Mouse (Mus musculus) right cerebral cortex, postnatal 14 days (tissue): ENCODE measurements around the gene Pdzd7.

Experiments
- DNase-seq: peaks from one replicate; pipeline ENCODE4 v3.0.0; 2022

The Pdzd7 gene

DNA sequence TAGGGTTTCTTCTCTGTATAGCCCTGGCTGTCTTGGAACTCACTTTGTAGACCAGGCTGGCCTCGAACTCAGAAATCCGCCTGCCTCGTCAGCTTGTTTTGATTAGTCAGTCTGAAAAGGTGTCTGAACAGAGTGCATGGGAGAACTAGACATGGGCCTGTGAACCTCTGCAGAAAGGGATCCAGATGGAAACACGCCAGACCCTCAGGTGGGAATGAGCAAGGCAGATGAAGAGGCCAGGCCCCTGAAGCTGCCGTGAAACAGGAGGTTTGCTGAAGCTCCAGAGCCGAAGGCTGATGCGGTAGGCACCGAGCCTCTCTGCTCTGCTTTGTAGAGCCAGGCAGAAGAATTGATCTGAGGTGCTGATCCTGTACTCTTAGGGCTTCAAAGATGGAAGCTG, 33.3 kb downstream of the Pdzd7 start:
- DNase-seq = no peak

- DNase-seq = no peak
These were observed 34.9 kb downstream of the Pdzd7 start for GRCm38 (mm10) chr19:45010646-45011045.

DNA sequence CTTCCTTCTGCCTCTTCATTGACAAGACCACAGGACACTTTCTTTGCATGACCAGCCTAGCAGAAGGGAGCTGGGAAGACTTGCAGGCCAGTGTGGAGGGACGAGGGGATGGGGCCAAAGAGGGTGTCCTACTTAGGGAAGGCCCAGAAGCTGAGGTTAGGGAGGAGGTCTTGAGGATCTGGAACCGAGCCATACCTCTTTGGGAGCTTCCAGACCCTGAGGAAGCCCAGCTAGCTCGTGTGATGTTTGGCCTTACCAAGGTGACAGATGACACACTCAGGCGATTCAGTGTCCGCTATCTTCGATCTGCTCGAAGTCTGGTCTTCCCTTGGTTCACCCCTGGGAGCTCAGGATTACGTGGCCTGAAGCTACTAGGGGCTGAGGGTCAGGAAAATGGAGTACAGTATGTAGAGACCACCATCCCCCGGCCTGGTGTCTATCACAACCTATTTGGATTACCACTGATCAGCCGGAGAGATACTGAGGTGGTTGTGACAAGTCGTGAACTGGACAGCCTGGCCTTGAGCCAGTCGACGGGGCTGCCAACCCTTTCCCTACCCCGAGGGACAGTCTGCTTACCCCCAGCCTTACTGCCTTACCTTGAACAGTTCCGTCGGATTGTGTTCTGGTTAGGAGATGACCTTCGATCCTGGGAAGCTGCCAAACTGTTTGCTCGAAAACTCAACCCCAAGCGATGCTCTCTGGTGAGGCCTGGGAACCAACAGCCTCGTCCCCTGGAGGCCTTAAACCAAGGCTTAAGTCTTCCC, 37.9 kb downstream of the Pdzd7 start:
- DNase-seq = no peak

DNA sequence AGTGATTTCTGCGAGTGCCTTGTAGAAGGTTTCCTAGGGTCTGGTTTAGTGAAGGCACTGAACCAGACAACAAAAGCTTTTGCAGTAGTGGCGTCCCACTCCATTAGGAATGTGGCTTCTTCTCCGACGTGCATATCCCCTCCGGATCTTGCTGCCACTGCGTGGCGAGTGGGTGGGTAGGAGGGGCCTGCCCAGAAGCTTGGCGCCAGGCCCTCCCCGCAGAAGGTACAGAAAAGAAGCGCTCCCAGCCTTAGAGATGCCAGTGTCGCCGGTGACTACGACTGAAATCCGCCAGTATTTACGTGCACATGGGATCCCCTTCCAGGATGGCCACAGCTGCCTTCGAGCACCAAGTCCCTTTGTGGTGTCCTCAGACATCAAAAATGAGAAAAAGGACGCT, 38.5 kb downstream of the Pdzd7 start:
- no peak for DNase-seq

- peak; percentile 98 for DNase-seq
These were observed 39.4 kb downstream of the Pdzd7 start, which contains the start of gene Mrpl43 for GRCm38 (mm10) chr19:45005957-45006712. Gene Mrpl43, minus strand, starts transcription at chr19:45006442.

DNA sequence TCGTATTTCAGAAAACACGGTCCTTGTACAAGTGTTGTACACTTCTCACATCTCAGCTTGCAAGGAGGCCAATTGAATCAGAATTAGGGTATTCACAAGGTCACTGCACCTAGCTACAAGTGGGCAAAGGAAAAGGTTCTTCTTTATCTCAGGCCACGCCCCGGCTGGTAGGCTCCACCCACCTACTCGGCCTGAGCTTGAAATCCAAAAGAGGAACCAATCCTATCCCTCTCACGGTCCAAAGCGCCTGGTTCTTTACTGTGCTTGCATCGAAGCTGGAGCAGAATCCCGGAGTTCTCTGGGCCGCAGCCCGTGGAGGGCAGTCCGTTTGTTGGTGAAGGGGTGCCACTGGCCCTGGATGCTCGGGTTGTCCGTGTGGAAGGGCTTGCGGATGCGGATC, 40.1 kb downstream of the Pdzd7 start, which contains the start of gene Twnk:
Gene Twnk, plus strand, starts transcription at position 220 of the 400 bp plus-strand sequence.
- no peak for DNase-seq

DNA sequence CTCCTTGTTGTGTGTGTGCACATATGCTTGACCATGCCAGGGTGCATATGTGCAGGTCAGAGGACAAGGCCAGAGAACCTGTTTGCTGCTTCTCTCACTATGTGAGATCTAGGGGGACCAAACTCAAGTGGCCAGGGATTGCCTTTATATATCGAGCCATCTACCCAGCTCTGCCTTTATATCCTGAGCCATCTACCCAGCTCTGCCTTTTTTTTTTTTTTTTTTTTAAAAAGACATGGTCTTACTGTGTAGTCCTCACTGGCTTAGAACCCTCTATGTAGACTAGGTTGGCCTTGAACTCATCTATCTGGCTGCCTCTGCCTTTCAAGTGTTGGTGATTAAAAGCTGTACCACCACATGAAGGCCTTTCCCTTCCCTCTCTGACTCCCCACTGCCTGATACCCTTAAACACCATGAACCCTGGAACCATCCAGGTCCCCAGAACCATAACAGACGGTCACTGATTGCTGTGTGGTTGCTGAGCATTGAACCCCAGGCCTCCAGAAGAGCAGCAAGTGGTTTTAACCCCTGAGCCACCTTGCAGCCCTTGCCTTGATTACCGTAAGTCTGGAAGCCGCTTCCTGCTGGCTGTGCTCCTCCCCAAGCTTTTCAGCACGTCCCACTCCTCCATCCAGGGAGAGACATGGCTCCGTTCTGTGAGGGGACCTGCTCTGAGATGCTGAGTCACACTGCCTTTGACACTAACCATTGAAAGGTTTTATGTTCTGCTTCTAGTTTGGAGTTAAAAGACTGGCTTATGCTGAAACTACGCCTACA, 41.6 kb downstream of the Pdzd7 start:
- DNase-seq = no peak

DNA sequence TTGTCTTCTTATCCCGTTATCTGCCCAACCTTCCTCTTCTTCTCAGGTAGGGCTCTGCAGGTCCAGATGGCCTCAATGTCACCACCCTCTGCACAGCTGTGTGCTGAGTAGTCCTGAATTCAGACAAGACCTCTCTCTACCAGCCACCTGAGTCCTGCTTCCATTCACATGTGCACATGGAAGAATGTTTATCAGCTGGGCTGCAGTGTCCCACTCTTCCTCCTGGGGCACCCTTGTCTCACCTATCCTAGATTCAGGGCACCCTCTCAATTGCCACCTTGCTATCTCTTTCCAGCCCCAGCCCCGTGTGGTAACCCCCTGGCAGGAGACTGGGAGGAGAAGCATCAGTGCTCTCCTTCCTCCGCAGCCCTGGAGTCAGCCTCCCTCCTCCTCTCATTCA, 43.2 kb downstream of the Pdzd7 start:
- DNase-seq = no peak

GRCm38 (mm10) chr19:44999647-45000046, 45.9 kb downstream of the Pdzd7 start:
- DNase-seq = no peak

DNA sequence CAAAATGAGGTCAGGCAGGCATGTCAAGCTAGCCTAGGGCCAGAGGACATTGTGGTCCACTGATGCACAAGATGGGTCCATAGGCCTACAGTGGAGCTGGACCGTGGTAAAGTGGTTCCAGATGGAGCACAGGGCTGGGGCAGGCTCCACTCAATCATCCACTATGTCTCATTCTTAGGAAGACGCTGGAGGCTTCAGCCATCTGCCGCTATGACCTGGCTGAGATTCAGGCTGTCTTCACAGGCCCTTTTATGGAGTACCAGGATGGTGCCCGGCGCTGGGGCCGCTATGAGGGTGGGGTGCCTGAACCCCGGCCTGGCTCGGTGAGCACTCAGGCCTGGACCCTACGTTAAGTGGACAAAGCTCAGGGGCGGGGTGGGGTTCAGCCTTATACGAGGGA, 47.7 kb downstream of the Pdzd7 start:
- DNase-seq = no peak

DNA sequence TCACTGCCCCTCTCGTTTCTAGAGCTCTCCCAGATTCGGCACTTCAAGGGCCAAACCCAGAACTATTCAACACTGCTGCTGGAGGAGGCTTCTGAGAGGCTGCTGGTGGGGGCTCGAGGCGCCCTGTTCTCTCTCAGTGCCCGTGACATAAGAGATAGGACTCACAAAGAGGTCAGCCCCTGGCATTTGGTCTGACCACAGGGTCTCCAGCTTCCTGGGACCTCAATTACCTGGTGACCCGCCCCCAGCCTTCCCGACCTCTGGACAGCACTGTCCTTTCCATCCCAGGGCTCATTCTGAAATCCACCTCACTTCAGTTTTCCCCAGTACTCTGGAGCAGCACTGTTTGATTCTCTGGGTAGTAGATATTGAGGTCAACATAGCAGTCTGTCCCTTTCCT, 52.8 kb downstream of the Pdzd7 start:
- DNase-seq = no peak

DNA sequence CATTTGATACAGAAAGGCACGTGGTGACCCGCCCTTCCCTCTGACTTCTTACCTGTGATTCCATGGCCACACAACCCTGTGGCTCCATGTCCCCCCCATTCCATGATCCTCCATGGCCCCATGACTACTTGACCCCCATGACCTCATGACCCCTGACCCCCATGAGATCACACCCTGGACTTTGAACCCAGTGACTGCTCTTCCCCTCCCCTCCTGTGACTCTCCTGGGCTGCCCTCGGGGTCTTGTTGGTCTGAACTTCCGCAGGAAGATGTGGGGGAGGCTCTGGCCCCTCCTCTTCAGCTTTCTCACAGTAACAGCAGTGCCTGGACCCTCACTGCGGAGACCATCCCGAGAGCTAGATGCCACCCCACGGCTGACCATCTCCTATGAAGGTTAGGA, 53.3 kb downstream of the Pdzd7 start:
- DNase-seq = no peak

GRCm38 (mm10) chr19:44991031-44991430, 54.5 kb downstream of the Pdzd7 start:
- no peak for DNase-seq

- no peak for DNase-seq
These were observed 55.7 kb downstream of the Pdzd7 start for GRCm38 (mm10) chr19:44989567-44990495.

DNA sequence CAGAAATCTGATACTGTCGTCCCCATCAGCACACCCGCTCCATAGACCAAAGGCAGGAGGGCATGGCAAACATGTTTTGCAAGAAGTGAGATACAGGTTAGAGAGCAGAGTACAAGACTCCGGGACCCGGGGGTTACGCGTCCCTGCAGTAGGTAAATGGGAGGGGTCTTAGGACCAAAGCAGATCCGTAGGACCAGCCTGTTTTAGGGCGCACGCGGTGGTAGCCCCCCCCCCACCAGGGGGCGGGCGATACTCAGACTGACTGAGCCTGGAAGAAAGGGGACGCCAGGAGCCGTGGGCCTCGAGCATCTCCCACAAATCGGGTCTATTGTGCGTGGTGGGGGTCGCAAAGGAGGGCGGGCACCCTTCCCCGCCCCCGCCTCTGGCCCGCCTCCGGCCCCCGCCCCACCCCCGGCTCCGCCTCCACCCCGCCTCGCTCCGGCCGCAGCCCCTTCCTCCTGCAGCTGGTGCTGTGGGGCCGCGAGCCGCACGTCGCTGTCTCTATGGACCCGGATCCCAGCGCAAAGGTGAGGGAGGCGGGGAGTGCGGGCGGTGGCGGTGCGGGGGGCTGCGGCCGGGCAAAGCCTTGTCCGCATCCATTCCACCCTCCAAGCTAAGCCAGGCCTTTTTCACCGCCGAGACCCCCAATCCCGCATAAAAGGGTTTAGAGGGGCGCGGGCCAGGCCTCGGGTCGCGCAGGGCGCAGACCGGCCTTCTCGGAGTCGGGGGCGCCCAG, 56.5 kb downstream of the Pdzd7 start, which contains the start of gene Sema4g:
Gene Sema4g, plus strand, starts transcription at position 271 of the 736 bp plus-strand sequence.
- no peak for DNase-seq

GRCm38 (mm10) chr19:44988321-44988720, 57.2 kb downstream of the Pdzd7 start:
- DNase-seq = no peak

DNA sequence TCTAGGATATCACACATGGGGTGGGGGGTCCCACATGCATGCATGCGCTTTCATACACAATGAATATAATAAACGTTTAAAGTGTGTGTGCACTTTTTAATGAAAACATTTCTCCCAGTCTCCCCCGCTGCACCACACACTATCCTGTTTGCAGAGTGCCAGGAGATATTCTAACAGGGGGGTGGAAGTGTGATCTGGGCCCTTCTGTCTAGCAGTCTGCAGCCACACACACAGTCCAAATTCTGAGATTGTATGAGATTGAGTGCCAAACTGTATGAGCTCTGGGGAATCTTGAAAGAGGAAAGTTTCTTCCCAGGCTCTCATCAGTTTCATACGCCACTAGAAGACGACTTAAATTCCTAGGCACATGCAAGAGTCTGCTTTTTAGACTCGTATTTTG, 57.7 kb downstream of the Pdzd7 start:
- no peak for DNase-seq

- no peak for DNase-seq
These were observed 58.5 kb downstream of the Pdzd7 start for GRCm38 (mm10) chr19:44987004-44987403.

DNA sequence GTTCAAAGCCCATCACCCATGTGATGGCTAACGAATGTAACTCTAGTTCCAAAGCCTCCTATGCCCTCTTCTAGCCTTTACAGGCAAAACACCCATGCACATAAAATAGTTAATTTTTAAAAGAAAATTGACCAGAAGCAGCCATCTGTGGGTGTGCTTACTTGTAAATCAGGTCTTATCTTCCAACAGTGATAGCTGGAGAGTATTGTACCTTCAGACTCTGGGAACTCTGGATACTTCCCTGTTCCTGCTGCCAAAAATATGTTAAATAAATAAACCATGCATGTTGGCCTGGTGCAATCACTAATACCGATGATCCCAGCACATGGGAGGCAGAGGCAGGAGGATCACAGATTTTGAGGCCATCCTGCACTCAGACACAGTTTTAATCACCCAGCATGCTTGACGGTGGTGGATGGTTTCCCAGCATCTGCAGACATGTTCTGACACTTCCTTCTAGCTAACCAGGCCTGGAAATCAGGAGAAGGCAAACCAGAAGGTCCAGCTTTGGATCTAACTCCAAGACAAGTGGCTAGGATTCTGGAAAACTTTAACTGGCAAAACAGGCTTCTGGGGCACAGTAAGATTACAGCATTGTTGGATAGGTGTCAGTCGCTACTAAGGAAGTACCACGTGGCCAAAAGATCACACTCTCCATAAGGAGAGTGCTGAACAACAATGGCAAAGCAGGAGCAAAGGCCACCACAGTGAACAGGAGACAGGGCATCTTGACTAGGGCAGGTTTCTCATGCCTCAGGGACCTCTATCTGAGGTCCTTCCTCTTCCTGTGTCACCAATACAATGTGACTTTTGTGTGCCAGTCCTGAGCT, 60.1 kb downstream of the Pdzd7 start:
- no peak for DNase-seq

GRCm38 (mm10) chr19:44984420-44984819, 61.1 kb downstream of the Pdzd7 start:
- DNase-seq = no peak

- no peak for DNase-seq
These were observed 62.2 kb downstream of the Pdzd7 start for GRCm38 (mm10) chr19:44983366-44983765.
